Mouse (Mus musculus): ENCODE data around the gene 2210408I21Rik.

Gene 2210408I21Rik

DNA sequence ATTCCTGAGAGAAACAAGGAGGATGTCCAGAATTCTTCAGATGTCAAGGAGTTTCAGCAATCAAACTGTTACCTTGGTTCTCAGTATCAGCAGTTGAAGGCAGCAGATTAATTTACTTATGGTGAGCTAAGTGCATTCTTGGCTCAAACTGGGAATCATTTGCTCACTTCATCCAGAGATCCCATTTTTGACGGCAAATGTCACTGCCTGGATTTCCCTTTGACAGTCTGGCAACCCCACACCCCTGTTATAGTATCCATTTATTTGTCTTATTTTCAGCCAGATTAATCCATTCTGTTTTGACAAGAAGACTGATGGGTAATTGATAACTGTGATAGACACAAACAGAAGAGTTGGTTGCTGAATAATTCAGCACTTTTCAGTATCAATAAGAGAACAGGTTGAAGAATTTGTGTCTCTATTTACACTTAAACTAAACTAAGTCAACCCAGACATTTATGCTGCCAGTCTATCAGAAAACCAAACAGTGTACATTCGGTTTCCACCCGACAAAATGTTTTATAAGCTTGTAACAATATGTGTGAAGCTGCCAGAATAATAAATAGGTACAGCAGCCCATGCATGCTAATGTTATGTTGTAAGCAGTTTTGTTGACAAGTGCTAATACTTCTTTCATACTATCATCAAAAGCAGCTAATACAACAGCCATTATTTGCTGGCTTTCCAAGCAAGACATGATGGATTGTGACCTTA lies 354.8 kb downstream of the 2210408I21Rik start:
- DNase-seq (ENCODE audit: low read depth), result no peak

DNA sequence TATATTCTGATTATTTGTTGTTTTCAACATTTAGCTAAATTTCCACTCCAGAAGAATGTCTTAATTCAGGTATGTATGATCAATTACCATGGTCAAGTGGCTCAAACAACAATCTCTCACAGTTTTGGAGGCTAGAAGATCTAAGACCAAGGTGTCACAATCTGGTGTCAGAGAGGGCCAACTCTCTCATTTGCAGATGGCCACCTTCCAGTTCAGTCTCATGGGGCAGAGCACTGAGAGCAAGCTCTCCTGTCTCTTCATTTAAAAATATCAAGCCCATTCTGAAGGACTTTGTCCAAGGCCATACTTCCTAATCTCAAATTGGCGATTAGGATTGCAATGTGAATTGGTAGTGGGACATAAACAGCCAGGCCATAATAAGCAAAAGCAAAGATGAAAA lies 378.7 kb downstream of the 2210408I21Rik start:
- no peak for DNase-seq (ENCODE audit: low read depth)

DNA sequence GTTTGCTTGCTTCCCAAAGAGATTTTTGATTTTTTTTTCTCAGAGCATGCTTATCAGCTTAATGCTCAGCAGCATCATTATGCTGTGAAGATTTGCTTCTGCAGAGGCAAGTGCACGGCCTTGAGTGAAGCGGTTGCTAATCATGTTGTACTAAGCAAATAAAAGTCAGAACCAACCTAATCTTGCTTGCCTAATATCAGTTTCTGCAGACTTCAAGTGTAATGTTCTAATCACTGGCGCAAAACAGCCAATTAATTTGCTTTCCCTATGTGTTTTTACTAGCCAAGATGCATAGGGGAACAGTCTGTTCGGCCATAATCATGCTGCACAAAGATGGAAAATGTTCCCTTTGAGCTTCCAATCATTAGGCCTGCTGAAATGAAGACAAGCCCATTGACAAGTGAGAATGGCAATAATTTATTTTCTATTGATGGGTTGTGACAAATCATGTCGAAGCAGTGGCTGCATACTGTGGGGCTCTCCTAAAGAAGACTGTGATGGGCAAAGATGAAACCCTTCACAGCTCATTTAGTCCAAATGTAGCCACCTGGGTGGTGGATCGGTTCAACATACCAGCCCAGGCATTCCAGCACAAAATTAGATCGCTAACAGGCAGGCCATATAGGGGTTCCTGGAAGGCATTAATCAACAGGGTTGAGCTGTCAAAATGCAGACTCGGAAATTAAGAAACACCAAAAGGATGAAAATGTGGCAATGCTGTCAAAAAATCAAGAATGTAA lies 393.8 kb downstream of the 2210408I21Rik start:
- no peak for DNase-seq (ENCODE audit: low read depth)

- DNase-seq (ENCODE audit: low read depth), result no peak
Observed at GRCm38 (mm10) chr13:77529760-77530159, 394.4 kb downstream of the 2210408I21Rik start.

DNA sequence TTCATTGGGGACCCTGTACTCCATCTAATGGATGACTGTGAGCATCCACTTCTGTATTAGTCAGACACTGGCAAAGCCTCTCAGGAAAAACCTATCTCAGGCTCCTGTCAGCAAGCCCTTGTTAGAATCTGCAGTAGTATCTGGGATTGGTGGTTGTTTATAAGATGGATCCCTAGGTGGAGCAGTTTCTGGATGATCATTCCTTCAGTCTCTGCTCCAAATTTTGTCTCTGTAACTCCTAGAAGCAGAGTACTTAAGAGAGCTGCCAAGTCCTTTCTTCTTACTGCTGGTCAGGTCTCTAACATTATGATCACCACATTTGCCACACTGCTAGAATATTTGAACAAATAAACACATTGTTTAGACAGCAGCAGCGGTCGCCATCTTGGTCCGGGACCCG lies 402.1 kb downstream of the 2210408I21Rik start:
- no peak for DNase-seq (ENCODE audit: low read depth)

GRCm38 (mm10) chr13:77547486-77548385 lies 412.4 kb downstream of the 2210408I21Rik start:
- no peak for DNase-seq (ENCODE audit: low read depth)

DNA sequence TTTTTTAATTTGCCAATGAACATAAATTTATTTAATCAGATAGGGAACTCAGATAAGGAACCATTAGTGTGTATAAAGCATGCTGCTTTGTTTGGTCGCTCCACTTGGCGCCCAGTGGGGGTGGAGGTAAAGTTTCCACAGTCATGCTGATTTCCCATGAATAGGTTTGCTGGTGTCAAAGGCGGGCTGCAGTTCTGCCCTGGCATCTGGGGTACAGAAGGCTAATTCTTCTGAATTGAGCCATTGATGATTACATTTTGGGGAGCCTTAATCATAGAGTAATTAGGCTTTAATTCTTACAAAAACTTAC lies 413.0 kb downstream of the 2210408I21Rik start:
- no peak for DNase-seq (ENCODE audit: low read depth)

DNA sequence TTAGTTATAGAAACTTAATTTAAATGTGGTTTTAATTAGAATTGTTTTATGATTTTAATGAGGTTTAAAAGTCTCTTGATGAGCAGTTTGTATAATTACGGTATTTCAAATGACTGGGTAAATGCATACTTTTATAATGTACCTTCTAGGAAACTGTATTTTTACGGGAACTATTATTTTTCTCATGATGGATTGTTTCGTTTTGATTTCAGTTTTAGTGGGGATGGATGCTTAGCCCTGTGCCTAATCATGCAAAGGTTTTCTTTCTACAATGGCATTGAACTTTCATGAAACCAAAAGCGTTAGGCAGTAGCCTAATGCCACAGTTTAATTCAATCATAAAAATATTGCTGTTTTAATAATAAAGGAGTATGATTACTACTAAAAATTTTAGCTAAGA lies 413.4 kb downstream of the 2210408I21Rik start:
- no peak for DNase-seq (ENCODE audit: low read depth)

GRCm38 (mm10) chr13:77594011-77594410 lies 458.7 kb downstream of the 2210408I21Rik start:
- no peak for DNase-seq (ENCODE audit: low read depth)

- no peak for DNase-seq (ENCODE audit: low read depth)
Observed at GRCm38 (mm10) chr13:77615346-77615745, 480.0 kb downstream of the 2210408I21Rik start.
